Mouse (Mus musculus) hindbrain, embryonic 11.5 days (tissue): ENCODE measurements around the gene Fmnl1. TPM values are rescaled to one million over a fixed set of nuclear protein-coding genes. Genes with fewer than 3 reads are reported as not detected.

ENCODE experiments used
- ATAC-seq: fragments of 200-750 bp; cut with Nextera tagmentation; 2 replicates; pipeline ENCODE4 v1.8.0; 2017; ENCODE audit warnings: mild to moderate bottlenecking, moderate TSS enrichment, moderate library complexity; ENCODE audit not compliant: low FRiP score
- DNase-seq: peaks from one replicate; pipeline ENCODE4 v3.0.0-alpha.2; 2015; ENCODE audit warnings: low spot score
- H3K27ac ChIP-seq: fragments of 300-500 bp; sonication (generic); 2 replicates; pipeline ENCODE4 v1.5.1; 2014; ENCODE audit warnings: mild to moderate bottlenecking, low read depth, low read length
- H3K27me3 ChIP-seq: fragments of 300-500 bp; sonication (generic); 2 replicates; pipeline ENCODE4 v1.6.1; 2014; ENCODE audit warnings: mild to moderate bottlenecking, low read length, moderate library complexity, mixed read lengths; ENCODE audit not compliant: control insufficient read depth, insufficient read depth
- H3K36me3 ChIP-seq: fragments of 300-500 bp; sonication (generic); 2 replicates; pipeline ENCODE4 v1.6.1; 2014; ENCODE audit warnings: mild to moderate bottlenecking, low read length, moderate library complexity, mixed read lengths; ENCODE audit not compliant: control insufficient read depth, insufficient read depth
- H3K4me1 ChIP-seq: fragments of 300-500 bp; sonication (generic); replicated peaks from 2 replicates; pipeline ENCODE4 v1.6.1; 2014; ENCODE audit warnings: low read length, mixed read lengths; ENCODE audit not compliant: control insufficient read depth, insufficient read depth
- H3K4me2 ChIP-seq: fragments of 300-500 bp; sonication (generic); replicated peaks from 2 replicates; pipeline ENCODE4 v1.6.1; 2014; ENCODE audit warnings: mild to moderate bottlenecking, low read depth, low read length
- H3K4me3 ChIP-seq: fragments of 300-500 bp; sonication (generic); 2 replicates; pipeline ENCODE4 v1.5.1; 2014; ENCODE audit warnings: low read depth, low read length
- H3K9ac ChIP-seq: fragments of 300-500 bp; sonication (generic); 2 replicates; pipeline ENCODE4 v1.6.1; 2014; ENCODE audit warnings: low read depth, low read length
- H3K9me3 ChIP-seq: fragments of 300-500 bp; sonication (generic); 2 replicates; pipeline ENCODE4 v1.6.1; 2016; ENCODE audit warnings: low read length; ENCODE audit not compliant: control insufficient read depth
- WGBS: fragments of 180-500 bp; shearing (Covaris S2); extraction: QIAGEN DNeasy Blood & Tissue Kit; methylation state at CpG from one replicate; pipeline ENCODE4 v1.1.7; 2014; 5-methylcytosine and 5-hydroxymethylcytosine counted together
- polyA plus RNA-seq: library from polyadenylated mRNA; unstranded; fragments of >200 nt; fragmentation: Nextera tagmentation; extraction: Ambion mirVana; gene quantifications from 2 replicates; pipeline ENCODE4 v1.2.1, GENCODE M21; 2014

The Fmnl1 gene
- polyA plus RNA-seq, 1 experiment from 2014 or later: 1.1 TPM

DNA sequence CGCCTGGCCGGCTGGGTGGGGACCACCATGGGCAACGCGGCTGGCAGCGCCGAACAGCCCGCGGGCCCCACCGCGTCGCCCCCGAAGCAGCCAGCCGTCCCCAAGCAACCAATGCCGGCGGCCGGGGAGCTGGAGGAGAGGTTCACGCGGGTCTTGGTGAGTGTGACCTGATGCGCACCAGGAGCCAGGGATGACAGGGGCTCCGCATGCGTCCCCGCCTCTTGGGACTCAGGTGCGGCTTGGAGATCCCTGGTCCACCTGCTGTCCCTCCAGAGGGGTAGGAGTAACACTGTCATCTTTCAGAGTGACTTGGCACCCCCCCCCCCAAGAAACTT, 346 bp downstream of the Fmnl1 start:
- no peaks in the 10 kb centered on the region for H3K4me1 ChIP-seq
- no peak overlapping the region for H3K27ac ChIP-seq

GRCm38 (mm10) chr11:103171703-103172391, 940 bp downstream of the Fmnl1 start:
- ATAC-seq (no peak), DNase-seq (no peak)
- H3K27me3 ChIP-seq: peaks cover 41% of the 10 kb centered on the region
- H3K4me1 ChIP-seq: no peaks in the 10 kb centered on the region
- no peak overlapping the region for H3K9ac ChIP-seq
- no peak overlapping the region for H3K4me3 ChIP-seq
- no peak overlapping the region for H3K27ac ChIP-seq
- peak overlapping the region; percentile 99; the same call in 1 of the 2 replicates for H3K4me2 ChIP-seq
- H3K9me3 ChIP-seq: no peaks in the 10 kb centered on the region
- no peaks in the 10 kb centered on the region for H3K36me3 ChIP-seq
- WGBS: 45% methylated on average over 9 of the region's 9 CpGs

More for the DNA sequence above, 346 bp downstream of the Fmnl1 start:
- H3K4me2 ChIP-seq: peak overlapping the region; percentile 99
- no peaks in the 10 kb centered on the region for H3K36me3 ChIP-seq
- H3K9me3 ChIP-seq: no peaks in the 10 kb centered on the region
- ATAC-seq (no peak), DNase-seq (no peak)
- peaks cover 41% of the 10 kb centered on the region for H3K27me3 ChIP-seq
- H3K9ac ChIP-seq: peak overlapping the region; percentile 59; the same call in 1 of the 2 replicates
- peak overlapping the region; percentile 66 for H3K4me3 ChIP-seq
- WGBS: 3% methylated on average over 15 of the region's 23 CpGs

DNA sequence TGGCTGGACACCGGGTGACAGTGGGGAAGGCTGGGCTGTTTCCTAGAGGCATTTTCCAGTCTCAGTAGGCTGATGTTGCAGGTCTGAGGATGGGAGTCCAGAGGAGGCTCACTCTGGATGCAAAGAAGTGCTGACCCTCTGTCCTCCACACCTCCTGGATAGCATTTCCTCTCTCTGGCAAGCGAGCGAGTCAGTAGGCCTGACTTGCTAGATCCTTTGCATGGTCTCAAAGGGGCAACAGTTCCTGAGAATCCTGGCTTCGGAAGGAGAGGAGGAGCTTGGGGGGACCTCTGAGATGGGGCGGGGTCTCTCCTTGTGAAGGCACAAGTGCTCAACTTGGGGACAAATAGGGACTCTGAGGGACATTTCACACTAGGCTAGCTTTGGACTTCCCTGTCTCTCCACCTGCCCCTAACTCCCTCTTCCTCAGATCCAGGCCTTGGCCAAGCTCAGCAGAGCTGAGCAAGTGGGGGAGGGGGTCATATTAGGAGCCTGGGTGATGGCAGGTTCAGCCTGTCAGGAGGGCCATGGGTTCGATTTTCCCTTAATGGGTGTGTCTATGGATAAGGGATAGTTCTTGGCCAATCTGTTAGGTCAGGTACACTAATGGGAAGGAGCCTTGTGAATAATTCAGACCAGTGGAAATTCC, 1.6 kb downstream of the Fmnl1 start:
- 67% methylated on average over 5 of the region's 6 CpGs for WGBS
- H3K27ac ChIP-seq: no peak overlapping the region
- no peak overlapping the region for H3K9ac ChIP-seq
- ATAC-seq (no peak), DNase-seq (no peak)
- no peaks in the 10 kb centered on the region for H3K36me3 ChIP-seq
- no peak overlapping the region for H3K4me2 ChIP-seq
- no peaks in the 10 kb centered on the region for H3K4me1 ChIP-seq
- no peaks in the 10 kb centered on the region for H3K9me3 ChIP-seq
- H3K27me3 ChIP-seq: peaks cover 41% of the 10 kb centered on the region
- no peak overlapping the region for H3K4me3 ChIP-seq

DNA sequence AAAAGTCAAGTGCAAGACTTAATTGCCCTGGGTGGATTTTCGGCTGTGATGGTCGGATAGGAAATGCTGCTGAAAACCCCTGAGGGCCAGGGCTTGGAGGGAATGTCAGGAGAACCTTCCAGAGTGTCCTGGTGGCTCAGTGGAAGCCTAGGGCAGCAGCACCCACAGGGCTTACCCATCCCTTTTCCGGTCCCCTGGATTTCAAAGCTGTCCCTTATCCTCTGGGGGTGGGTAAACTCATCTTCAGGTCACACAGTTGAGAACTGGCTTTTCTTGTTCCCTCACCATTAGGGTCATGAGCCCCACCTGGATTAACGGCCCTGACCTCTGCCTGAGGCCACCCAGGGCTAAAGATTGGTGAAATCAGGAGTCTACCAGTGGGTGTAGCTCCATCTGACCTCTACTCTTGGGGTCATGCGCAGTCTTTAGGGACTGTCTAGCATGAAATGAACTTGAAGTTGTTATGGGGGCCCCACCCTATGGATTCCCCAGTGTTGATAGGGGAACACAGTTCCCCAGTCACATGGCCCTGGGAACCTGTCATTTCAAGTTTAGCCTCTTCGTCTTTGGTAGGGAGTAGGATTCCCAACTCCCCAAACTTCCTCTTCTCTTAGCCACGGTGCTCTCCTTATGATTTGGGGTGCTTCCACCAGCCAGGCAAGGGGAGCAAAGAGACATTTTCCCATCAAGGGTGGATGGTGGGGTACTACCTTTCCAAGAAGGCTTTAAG, 2.3 kb downstream of the Fmnl1 start:
- Histone ChIP-seq H3K27ac (no peak overlapping the region), H3K4me1 (no peaks in the 10 kb centered on the region), H3K36me3 (no peaks in the 10 kb centered on the region), H3K4me3 (no peak overlapping the region), H3K9ac (no peak overlapping the region), H3K9me3 (no peaks in the 10 kb centered on the region), H3K27me3 (peaks cover 41% of the 10 kb centered on the region), H3K4me2 (no peak overlapping the region)
- no peak for DNase-seq
- no peak for ATAC-seq
- 78% methylated on average over 7 of the region's 7 CpGs for WGBS

GRCm38 (mm10) chr11:103173771-103174344, 3.0 kb downstream of the Fmnl1 start:
- Histone ChIP-seq H3K27me3 (peaks cover 41% of the 10 kb centered on the region), H3K4me2 (no peak overlapping the region), H3K27ac (no peak overlapping the region), H3K4me3 (no peak overlapping the region), H3K9ac (no peak overlapping the region), H3K9me3 (no peaks in the 10 kb centered on the region), H3K36me3 (no peaks in the 10 kb centered on the region), H3K4me1 (no peaks in the 10 kb centered on the region)
- DNase-seq (no peak), ATAC-seq (no peak)
- WGBS: 87% methylated on average over 11 of the region's 11 CpGs

- ATAC-seq: no peak
These were observed 3.5 kb downstream of the Fmnl1 start for GRCm38 (mm10) chr11:103174411-103174832.

DNA sequence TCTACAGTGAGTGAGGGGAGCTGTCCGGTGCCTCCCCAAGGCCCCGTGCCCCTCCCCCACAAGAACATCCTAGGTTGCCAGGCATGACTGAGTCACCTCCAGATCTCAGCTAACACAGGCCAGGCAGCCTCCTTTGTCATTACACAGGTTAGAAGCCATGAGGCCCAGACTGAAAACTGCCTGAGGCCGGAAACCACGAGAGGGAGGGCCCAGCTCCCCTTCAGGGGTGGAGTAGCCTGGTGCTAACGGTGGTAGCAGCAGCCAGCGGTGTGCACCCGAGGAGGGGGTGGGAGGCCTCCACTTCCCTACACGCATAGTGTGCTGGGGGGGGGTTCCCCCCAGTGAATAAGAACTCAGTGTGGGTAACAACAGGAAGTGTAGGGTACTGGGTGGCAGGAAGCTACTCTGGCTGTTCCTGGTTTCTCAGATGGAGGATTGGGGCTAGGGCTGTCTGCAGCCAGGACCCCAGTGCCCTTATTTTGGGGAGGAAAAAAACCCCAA, 4.0 kb downstream of the Fmnl1 start:
- Histone ChIP-seq H3K36me3 (no peaks in the 10 kb centered on the region), H3K9me3 (no peaks in the 10 kb centered on the region)
- no peak for ATAC-seq

More at GRCm38 (mm10) chr11:103174411-103174832, 3.5 kb downstream of the Fmnl1 start:
- H3K27me3 ChIP-seq: peaks cover 38% of the 10 kb centered on the region
- H3K36me3 ChIP-seq: no peaks in the 10 kb centered on the region
- no peak overlapping the region for H3K4me3 ChIP-seq
- no peak overlapping the region for H3K27ac ChIP-seq
- no peak overlapping the region for H3K9ac ChIP-seq
- WGBS: 86% methylated on average over 5 of the region's 5 CpGs
- H3K4me1 ChIP-seq: no peaks in the 10 kb centered on the region
- no peak for DNase-seq
- no peaks in the 10 kb centered on the region for H3K9me3 ChIP-seq
- H3K4me2 ChIP-seq: no peak overlapping the region

DNA sequence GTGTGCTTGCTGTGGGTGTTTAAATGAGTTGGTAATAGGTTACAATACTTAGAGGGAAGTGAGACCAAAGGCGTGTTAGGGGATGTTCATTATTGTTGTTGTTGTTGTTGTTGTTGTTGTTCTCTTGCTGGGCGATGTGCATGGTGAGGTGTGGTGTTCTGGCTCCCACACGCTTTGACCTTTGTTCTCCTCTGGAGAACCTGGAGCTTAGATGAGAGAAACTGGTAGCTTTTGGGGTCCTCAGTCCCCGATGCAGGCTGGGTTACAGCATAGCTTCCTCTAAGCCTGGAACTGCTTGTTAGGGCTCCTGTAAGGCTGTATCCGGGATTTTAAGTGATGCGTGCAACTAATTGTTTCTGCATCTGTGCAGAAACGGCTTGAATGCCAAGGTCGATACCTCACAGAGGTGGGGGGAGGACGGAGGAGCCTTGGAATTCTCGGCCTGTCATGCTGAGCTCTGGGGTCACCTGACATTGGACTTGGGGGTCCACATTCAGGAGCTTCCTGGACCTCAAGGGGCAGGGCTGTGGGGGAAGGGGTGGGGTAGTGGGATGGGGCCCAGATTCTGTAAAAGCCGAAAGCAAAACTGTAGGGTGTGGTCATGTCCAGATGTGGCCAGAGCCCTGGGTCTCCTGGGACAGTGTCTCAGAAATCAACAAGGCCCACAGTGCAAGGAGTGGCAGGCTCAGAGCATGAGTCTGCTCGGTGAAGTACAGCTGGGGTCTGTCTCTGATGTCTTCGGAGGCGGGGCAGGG, 5.0 kb downstream of the Fmnl1 start:
- Histone ChIP-seq H3K9ac (no peak overlapping the region), H3K4me2 (no peak overlapping the region), H3K36me3 (no peaks in the 10 kb centered on the region), H3K4me1 (no peaks in the 10 kb centered on the region), H3K27me3 (peaks cover 23% of the 10 kb centered on the region), H3K4me3 (no peak overlapping the region), H3K27ac (no peak overlapping the region), H3K9me3 (no peaks in the 10 kb centered on the region)
- 75% methylated on average over 14 of the region's 14 CpGs for WGBS
- DNase-seq: no peak
- no peak for ATAC-seq

More for the DNA sequence above, 4.0 kb downstream of the Fmnl1 start:
- H3K4me1 ChIP-seq: no peaks in the 10 kb centered on the region
- no peak overlapping the region for H3K9ac ChIP-seq
- no peak overlapping the region for H3K4me2 ChIP-seq
- peaks cover 32% of the 10 kb centered on the region for H3K27me3 ChIP-seq
- no peak for DNase-seq
- no peak overlapping the region for H3K4me3 ChIP-seq
- no peak overlapping the region for H3K27ac ChIP-seq
- 60% methylated on average over 8 of the region's 8 CpGs for WGBS
